Mouse (Mus musculus): ENCODE data around the gene Gclc.

DNA sequence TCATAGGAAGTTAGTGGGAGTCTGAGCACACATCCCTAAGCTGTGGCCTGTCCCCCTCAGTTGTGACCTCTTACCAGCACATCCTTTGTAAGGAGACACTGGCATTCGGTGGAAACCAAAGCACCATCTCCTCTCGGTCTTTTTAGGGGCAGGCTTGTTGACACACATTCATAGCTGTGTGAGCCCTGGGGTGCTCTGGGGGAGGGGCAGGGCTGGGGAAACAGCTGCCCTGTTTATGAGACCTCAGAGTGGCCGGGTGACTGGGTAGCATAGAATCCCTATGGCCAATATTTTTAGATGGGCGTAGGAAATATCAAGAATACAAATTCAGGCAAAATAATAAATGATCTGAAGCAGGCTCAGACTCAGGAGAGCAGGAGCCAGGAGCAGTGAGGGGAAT, 71.9 kb downstream of the Gclc start:
- TF ChIP-seq CTCF (IDR thresholded peaks at IDR 0.05; ENCODE audit: extremely low read depth, insufficient read length, insufficient replicate concordance, low read depth, low read length), result no peak
- no peak for TF ChIP-seq POLR2A (IDR thresholded peaks at IDR 0.05; ENCODE audit: low read depth, low read length)

Measured in small intestine, adult 2 months (tissue).